Mouse (Mus musculus) stomach, embryonic 14.5 days (tissue): Measurements from ENCODE around the gene Luzp1. TPM values are rescaled to one million over a fixed set of nuclear protein-coding genes. Genes with fewer than 3 reads are reported as not detected.

Source experiments
- ATAC-seq: fragments of 200-750 bp; cut with Nextera tagmentation; 2 replicates; pipeline ENCODE4 v1.8.0; 2017; ENCODE audit warnings: low read depth, moderate TSS enrichment; ENCODE audit not compliant: insufficient number of reproducible peaks, insufficient read depth, low FRiP score
- H3K27ac ChIP-seq: fragments of 300-500 bp; sonication (generic); 2 replicates; pipeline ENCODE4 v1.5.1; 2014; ENCODE audit warnings: mild to moderate bottlenecking, low read length, moderate library complexity, mixed read lengths
- H3K27me3 ChIP-seq: fragments of 300-500 bp; sonication (generic); 2 replicates; pipeline ENCODE4 v1.6.1; 2014; ENCODE audit warnings: low read length, control low read depth, mixed read lengths; ENCODE audit not compliant: control insufficient read depth, insufficient read depth
- H3K36me3 ChIP-seq: fragments of 300-500 bp; sonication (generic); 2 replicates; pipeline ENCODE4 v1.6.1; 2014; ENCODE audit warnings: mild to moderate bottlenecking, control low read depth, low read length, moderate library complexity, mixed read lengths; ENCODE audit not compliant: control insufficient read depth, insufficient read depth
- H3K4me1 ChIP-seq: fragments of 300-500 bp; sonication (generic); 2 replicates; pipeline ENCODE4 v1.6.1; 2014; ENCODE audit warnings: low read length, control low read depth, mixed read lengths; ENCODE audit not compliant: control insufficient read depth, insufficient read depth
- H3K4me2 ChIP-seq: fragments of 300-500 bp; sonication (generic); replicated peaks from 2 replicates; pipeline ENCODE4 v1.6.1; 2014; ENCODE audit warnings: low read depth, low read length, control low read depth
- H3K4me3 ChIP-seq: fragments of 300-500 bp; sonication (generic); 2 replicates; pipeline ENCODE4 v1.5.1; 2014; ENCODE audit warnings: low read depth, low read length, control low read depth
- H3K9ac ChIP-seq: fragments of 300-500 bp; sonication (generic); replicated peaks from 2 replicates; pipeline ENCODE4 v1.6.1; 2014; ENCODE audit warnings: low read depth, mild to moderate bottlenecking, control low read depth, low read length, moderate library complexity, mixed read lengths
- H3K9me3 ChIP-seq: fragments of 300-500 bp; sonication (generic); 2 replicates; pipeline ENCODE4 v1.6.1; 2016; ENCODE audit warnings: low read depth, low read length, control low read depth; ENCODE audit not compliant: control insufficient read depth
- WGBS: fragments of 180-500 bp; shearing (Covaris S2); extraction: QIAGEN DNeasy Blood & Tissue Kit; methylation state at CpG from one replicate; pipeline ENCODE4 v1.1.7; 2014; 5-methylcytosine and 5-hydroxymethylcytosine counted together
- polyA plus RNA-seq: library from polyadenylated mRNA; unstranded; fragments of >200 nt; fragmentation: Nextera tagmentation; extraction: Ambion mirVana; gene quantifications from 2 replicates; pipeline ENCODE4 v1.2.1, GENCODE M21; 2014

The Luzp1 gene
- polyA plus RNA-seq, 1 experiment from 2014 or later: 128 TPM

- no peak for ATAC-seq
- Histone ChIP-seq H3K9me3 (no peaks in the 10 kb centered on the region), H3K4me1 (0 out of 2 replicates have a peak, but pooled peaks cover 3% of the 10 kb centered on the region), H3K27ac (no peak overlapping the region), H3K36me3 (no peaks in the 10 kb centered on the region), H3K4me3 (no peak overlapping the region), H3K4me2 (no peak overlapping the region), H3K9ac (no peak overlapping the region), H3K27me3 (0 out of 2 replicates have a peak, but pooled peaks cover under 1% of the 10 kb centered on the region)
- WGBS: 84% methylated on average over 7 of the region's 7 CpGs
Measured at GRCm38 (mm10) chr4:136458276-136458675, 11.3 kb upstream of the Luzp1 start.

- Histone ChIP-seq H3K27ac (no peak overlapping the region), H3K27me3 (0 out of 2 replicates have a peak, but pooled peaks cover 3% of the 10 kb centered on the region), H3K36me3 (no peaks in the 10 kb centered on the region), H3K4me2 (no peak overlapping the region), H3K4me1 (peaks cover 7% of the 10 kb centered on the region; the same call in 1 of the 2 replicates), H3K4me3 (no peak overlapping the region), H3K9ac (no peak overlapping the region), H3K9me3 (no peaks in the 10 kb centered on the region)
- no peak for ATAC-seq
- 82% methylated on average over 12 of the region's 12 CpGs for WGBS
Measured at GRCm38 (mm10) chr4:136459210-136459609, 10.4 kb upstream of the Luzp1 start.

- Histone ChIP-seq H3K27ac (no peak overlapping the region), H3K4me2 (no peak overlapping the region; the same call in 1 of the 2 replicates), H3K36me3 (no peaks in the 10 kb centered on the region), H3K9me3 (no peaks in the 10 kb centered on the region), H3K4me3 (no peak overlapping the region), H3K4me1 (peaks cover 7% of the 10 kb centered on the region; the same call in 1 of the 2 replicates), H3K27me3 (0 out of 2 replicates have a peak, but pooled peaks cover 3% of the 10 kb centered on the region), H3K9ac (no peak overlapping the region)
- 42% methylated on average over 4 of the region's 4 CpGs for WGBS
- no peak for ATAC-seq
Measured at GRCm38 (mm10) chr4:136461206-136461605, 8.4 kb upstream of the Luzp1 start.

GRCm38 (mm10) chr4:136461761-136462085 is 7.8 kb upstream of the Luzp1 start:
- H3K27ac ChIP-seq: no peak overlapping the region
- H3K36me3 ChIP-seq: no peaks in the 10 kb centered on the region
- peak overlapping the region; percentile 64 for H3K4me3 ChIP-seq
- H3K4me1 ChIP-seq: peaks cover 7% of the 10 kb centered on the region; the same call in 1 of the 2 replicates
- ATAC-seq: no peak
- H3K9me3 ChIP-seq: no peaks in the 10 kb centered on the region
- WGBS: 16% methylated on average over 6 of the region's 6 CpGs
- 0 out of 2 replicates have a peak, but pooled peaks cover 3% of the 10 kb centered on the region for H3K27me3 ChIP-seq
- peak overlapping the region; percentile 97 for H3K4me2 ChIP-seq
- no peak overlapping the region for H3K9ac ChIP-seq

- Histone ChIP-seq H3K4me3 (peak within 1 kb of the TSS; percentile 64), H3K4me2 (peak within 1 kb of the TSS; percentile 97), H3K4me1 (peaks cover 7% of the 10 kb centered on the region; the same call in 1 of the 2 replicates), H3K27ac (peak within 1 kb of the TSS; percentile 72; the same call in 1 of the 2 replicates), H3K9me3 (no peaks in the 10 kb centered on the region), H3K36me3 (no peaks in the 10 kb centered on the region), H3K27me3 (0 out of 2 replicates have a peak, but pooled peaks cover 3% of the 10 kb centered on the region), H3K9ac (peak within 1 kb of the TSS; percentile 58)
- under 1% methylated on average over 64 of the region's 64 CpGs for WGBS
- peak; percentile 77 for ATAC-seq
Measured at GRCm38 (mm10) chr4:136462086-136462838, 7.3 kb upstream of the Luzp1 start, which contains the start of gene 6030445D17Rik. TSS of gene 6030445D17Rik (plus strand) at chr4:136462250.

GRCm38 (mm10) chr4:136462839-136463178 is 6.8 kb upstream of the Luzp1 start:
- ATAC-seq: peak; percentile 47
- peak overlapping the region; percentile 72; the same call in 1 of the 2 replicates for H3K27ac ChIP-seq
- peak overlapping the region; percentile 97 for H3K4me2 ChIP-seq
- H3K9ac ChIP-seq: peak overlapping the region; percentile 58
- WGBS: 2% methylated on average over 8 of the region's 8 CpGs
- peaks cover 7% of the 10 kb centered on the region; the same call in 1 of the 2 replicates for H3K4me1 ChIP-seq
- peak overlapping the region; percentile 64 for H3K4me3 ChIP-seq
- 0 out of 2 replicates have a peak, but pooled peaks cover 3% of the 10 kb centered on the region for H3K27me3 ChIP-seq
- H3K36me3 ChIP-seq: no peaks in the 10 kb centered on the region
- H3K9me3 ChIP-seq: no peaks in the 10 kb centered on the region

- Histone ChIP-seq H3K4me2 (peak overlapping the region; percentile 97), H3K9me3 (no peaks in the 10 kb centered on the region), H3K27ac (no peak overlapping the region)
Measured at GRCm38 (mm10) chr4:136463436-136463835, 6.1 kb upstream of the Luzp1 start.

GRCm38 (mm10) chr4:136466226-136466625 is 3.3 kb upstream of the Luzp1 start:
- H3K27me3 ChIP-seq: 0 out of 2 replicates have a peak, but pooled peaks cover 3% of the 10 kb centered on the region
- H3K36me3 ChIP-seq: no peaks in the 10 kb centered on the region
- H3K27ac ChIP-seq: peak overlapping the region; percentile 23; the same call in 1 of the 2 replicates
- 24% methylated on average over 4 of the region's 4 CpGs for WGBS
- H3K9me3 ChIP-seq: no peaks in the 10 kb centered on the region
- ATAC-seq: no peak
- H3K4me1 ChIP-seq: peaks cover 12% of the 10 kb centered on the region; the same call in 1 of the 2 replicates
- H3K4me3 ChIP-seq: no peak overlapping the region
- no peak overlapping the region for H3K9ac ChIP-seq
- H3K4me2 ChIP-seq: no peak overlapping the region

More at GRCm38 (mm10) chr4:136463436-136463835, 6.1 kb upstream of the Luzp1 start:
- H3K36me3 ChIP-seq: no peaks in the 10 kb centered on the region
- 27% methylated on average over 9 of the region's 9 CpGs for WGBS
- ATAC-seq: no peak
- peaks cover 7% of the 10 kb centered on the region; the same call in 1 of the 2 replicates for H3K4me1 ChIP-seq
- H3K9ac ChIP-seq: no peak overlapping the region
- peak overlapping the region; percentile 64; the same call in 1 of the 2 replicates for H3K4me3 ChIP-seq
- H3K27me3 ChIP-seq: 0 out of 2 replicates have a peak, but pooled peaks cover 3% of the 10 kb centered on the region
